Mouse (Mus musculus) right cerebral cortex, adult 18-20 months (tissue): ENCODE results near the gene Rnd3.

Experiments
- DNase-seq: peaks from one replicate; pipeline ENCODE4 v3.0.0; 2022; ENCODE audit warnings: mixed read lengths

Gene Rnd3

GRCm38 (mm10) chr2:51110271-51110670 is 38.6 kb downstream of the Rnd3 start:
- no peak for DNase-seq

DNA sequence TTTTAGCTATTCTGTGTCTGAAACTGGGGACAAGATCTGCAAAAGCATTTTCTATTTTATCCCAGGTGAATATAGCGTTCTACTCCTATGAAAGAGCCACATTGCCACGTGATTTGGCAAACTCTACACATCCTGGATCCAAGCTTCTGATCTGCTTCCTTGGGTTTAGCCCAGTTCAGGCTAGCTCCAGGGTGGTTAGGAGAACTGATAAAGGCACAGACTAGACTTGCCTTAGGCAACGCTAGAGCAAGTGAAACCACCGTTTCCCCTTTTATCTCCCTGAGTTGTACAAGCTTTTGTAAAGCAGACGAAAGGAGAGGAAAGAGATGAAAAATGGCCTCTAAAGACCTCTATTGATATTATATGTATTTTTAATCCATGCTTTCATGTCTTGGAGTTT is 40.3 kb downstream of the Rnd3 start:
- DNase-seq = no peak

GRCm38 (mm10) chr2:51101187-51101586 is 47.7 kb downstream of the Rnd3 start:
- DNase-seq = no peak

GRCm38 (mm10) chr2:51099987-51100386 is 48.9 kb downstream of the Rnd3 start:
- DNase-seq = no peak

DNA sequence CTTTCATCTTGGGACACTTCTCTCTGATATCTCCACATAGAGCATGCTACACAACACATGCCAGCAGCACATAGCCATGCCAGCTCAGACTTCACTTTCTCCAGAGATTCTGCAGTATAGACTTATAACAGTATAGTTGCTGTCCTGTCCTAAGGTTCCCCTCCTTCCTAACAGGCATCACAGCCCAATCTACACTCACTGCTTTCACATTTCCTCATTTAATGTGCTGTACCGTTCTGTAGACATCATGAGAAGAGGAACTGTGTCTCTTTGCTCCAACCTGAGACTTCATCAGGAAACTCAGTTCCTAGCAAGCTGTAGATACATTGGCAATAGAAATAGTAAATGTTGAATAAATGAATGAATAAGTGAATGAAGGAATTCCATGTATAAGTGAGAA is 49.7 kb downstream of the Rnd3 start:
- no peak for DNase-seq

DNA sequence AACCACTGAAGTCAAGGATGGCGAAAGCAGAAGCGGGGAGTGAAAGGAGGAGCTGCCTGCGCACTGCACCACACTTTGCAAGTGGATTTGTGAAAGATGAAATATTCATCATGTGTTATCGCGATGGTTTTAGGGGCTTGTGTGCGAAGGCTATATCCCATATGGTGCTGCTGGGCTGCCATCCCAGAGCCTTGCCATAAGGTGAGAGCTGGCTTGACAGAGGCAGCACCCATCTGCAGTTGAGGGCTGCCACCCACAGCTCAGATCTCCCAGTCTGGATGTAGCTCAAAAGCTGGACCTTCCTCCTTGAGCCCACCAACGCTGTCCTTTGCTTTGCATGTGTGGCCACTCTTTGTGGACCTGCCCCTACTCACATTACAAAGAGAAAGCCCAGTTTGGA is 58.2 kb downstream of the Rnd3 start:
- DNase-seq = no peak

DNA sequence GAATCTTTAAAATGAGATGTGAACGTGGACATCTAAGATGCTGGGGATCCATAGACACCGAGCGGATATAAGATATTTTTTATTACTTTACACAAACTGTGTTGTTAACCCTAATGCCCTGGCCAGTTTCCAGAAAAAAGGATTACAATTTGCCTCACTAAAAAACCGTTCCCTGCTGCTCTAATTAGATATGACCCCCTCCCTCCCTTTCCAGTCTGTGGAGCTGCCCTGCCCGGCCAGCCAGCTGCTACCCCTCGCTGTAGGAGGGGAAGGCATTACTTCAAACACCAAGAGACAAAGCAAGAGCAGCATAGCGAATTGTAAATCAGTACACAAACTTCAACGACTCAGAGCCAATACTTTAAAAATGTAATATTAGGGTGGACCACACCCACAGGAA is 58.9 kb downstream of the Rnd3 start:
- no peak for DNase-seq

DNA sequence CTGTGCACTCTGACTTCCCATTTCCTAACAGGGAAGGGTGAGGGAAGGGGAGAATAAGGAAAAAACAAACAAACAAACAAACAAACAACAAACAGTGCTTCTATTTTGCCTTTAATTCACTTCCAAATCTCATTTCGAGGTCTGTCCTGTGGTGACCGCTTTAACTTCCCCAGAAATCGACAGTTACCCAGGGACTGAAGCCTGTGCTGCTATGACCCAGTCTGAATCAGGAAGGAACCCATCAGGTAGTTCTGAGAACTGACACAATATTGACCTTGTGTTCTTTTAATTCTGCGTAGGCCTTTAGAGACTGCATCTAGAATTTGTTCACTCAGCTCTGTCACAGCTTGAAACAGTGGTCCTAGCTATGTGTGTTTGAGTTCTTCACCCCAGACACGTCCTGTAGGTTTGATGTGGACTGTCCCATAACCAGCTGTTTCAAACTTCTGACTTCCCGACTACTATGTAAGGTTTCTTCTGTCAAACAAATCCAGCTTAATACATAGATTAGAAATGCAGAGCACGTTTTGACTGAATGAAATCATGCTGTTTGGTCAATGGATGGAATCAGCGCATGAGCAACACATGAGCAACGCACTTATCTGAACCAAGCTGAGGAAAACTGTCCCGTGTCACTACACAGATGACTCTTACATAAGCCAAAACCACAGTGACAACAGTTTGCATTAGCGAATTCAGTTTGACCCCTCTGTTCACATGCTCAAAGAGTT is 59.9 kb downstream of the Rnd3 start:
- no peak for DNase-seq

- DNase-seq = no peak
Observed at GRCm38 (mm10) chr2:51088123-51088453, 60.8 kb downstream of the Rnd3 start.

DNA sequence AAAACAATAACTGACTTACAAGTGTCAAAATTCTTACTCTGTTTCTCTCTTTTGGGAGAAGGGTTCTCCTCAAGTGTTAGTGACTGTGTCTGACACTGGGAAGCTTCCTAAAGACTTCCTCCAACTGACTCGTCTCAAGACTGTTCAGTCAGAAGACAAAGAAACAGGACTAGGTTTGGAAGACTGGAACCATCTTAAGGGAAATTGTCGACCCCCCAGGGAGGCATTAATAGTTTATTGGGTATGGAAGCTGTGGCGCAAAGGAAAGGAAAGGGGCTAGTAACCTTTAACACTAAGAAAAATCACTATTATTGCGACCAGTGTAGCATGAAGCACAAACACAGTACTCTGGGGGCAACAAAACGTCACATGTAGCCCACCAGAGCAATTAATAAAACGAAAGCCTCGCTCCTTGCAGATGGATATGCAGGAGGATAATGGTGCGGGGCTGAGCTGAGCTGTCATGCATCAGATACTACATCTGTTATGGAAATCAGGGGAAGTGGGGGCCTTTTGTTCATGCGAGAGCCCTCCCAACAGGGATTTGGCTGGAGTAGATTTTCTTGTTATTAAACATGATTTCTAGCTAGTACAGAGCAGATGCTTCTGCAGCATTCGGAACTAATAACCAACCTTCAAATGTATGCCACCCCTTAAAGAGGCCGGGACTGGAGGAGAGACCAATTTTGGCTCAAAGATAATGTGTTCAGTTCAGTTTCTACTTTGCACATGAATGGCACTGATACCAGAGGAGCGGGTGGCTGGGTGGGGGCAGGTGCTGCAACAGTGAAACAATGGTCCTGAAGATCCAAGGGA is 61.4 kb downstream of the Rnd3 start:
- DNase-seq = no peak

- no peak for DNase-seq
Observed at GRCm38 (mm10) chr2:51085155-51085554, 63.8 kb downstream of the Rnd3 start.

DNA sequence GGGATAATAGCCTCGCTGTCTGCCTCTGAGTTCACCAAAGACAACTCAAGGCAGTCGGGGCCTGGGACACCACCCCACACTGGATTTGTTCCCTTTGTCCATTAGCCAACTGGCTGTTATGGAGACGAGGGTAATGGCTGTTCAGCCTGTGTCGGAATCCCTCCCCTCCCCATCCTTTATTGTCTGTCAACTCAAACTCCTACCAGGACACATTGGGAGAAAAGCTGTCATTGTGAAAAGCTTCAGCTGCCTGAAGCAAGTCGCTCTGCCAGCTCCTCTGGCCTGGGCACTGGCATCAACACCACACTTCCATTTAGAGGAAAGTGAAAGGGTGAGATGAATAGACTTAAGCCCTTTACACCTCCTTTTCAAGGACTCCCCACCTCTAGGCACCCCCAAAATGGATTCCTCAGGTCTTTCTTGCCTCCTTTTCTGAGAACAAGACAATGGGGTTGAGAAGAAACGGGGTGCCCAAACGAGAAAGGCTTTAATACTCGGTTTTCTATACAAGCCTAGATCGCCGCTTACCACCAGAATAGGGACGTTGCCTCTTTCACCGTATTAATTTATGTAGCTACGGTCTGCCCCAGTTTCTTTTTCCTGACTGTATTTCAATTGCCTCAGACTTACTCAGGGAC is 66.1 kb downstream of the Rnd3 start:
- DNase-seq = peak; percentile 30
